ENCODE assay signal across 24 mouse cellular contexts in the genomic region with DNA sequence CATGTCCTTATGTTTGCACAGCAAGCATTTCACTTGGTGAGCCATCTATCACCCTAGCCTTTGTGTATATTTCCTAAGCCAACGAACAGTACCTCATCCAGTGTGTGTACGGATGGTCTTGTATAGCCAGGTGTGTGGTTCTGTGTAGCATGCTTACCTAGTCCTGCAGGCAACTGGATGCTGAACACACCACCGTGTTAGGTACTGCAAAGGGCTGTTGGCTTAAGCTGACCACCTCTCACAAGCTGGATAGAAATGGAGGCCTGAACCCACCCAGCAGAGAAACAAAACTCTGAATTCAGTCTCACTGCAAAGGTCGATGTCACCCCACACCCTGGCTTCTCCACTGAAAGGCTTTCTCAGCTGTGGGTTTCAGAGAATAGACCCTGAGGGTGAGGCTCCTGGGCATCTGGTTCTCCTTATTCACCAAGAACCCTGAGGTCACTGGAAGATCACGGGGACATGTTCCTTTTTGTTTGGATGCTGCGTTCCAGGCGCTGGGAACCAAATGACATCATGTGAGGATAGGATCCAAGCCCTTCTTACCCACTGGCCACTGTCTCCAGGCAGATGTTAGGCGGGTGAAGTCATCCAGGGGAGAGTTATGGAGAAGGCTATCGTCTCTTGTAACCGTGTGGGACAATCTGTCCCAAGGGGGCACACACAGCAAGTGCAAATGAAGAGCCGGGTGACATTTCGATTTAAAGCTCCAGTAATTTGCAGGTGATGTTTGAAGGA.
DNase-seq lines count a peak whose midpoint lies in the region; ATAC-seq and TF ChIP-seq lines count a peak whose summit lies in the region.
"Had no signal": no experiment of that assay in that cellular context is flagged by ENCODE, and none has a peak within 500 bp of the region (broad histone marks: within the 10 kb centered on the region; RNA-seq: fewer than 3 reads in every experiment).

No protein-coding gene starts in this region.

- WGBS in heart, embryonic 10.5 days = 77% methylated on average over 12 of the region's 12 CpGs
- WGBS in liver, postnatal 0 days (ENCODE audit: insufficient replicate concordance) = 78% methylated on average over 12 of the region's 12 CpGs

- H3K27ac ChIP-seq in heart, embryonic 10.5 days = no peak overlapping the region
- no peak overlapping the region for H3K27ac ChIP-seq in liver, postnatal 0 days (ENCODE audit: low read depth)
- H3K27ac ChIP-seq: embryonic facial prominence, embryonic 15.5 days; hindbrain, embryonic 15.5 days; kidney, postnatal 0 days; midbrain, embryonic 12.5 days; neural tube, embryonic 15.5 days had no signal

- peaks cover 4% of the 10 kb centered on the region; the same call in 1 of the 2 replicates for H3K9me3 ChIP-seq in heart, embryonic 10.5 days
- peaks cover 5% of the 10 kb centered on the region; the same call in 1 of the 2 replicates for H3K9me3 ChIP-seq in liver, postnatal 0 days (ENCODE audit: low read length)
- H3K9me3 ChIP-seq: embryonic facial prominence, embryonic 15.5 days; hindbrain, embryonic 15.5 days; neural tube, embryonic 15.5 days had no signal

- H3K36me3 ChIP-seq in heart, embryonic 10.5 days = peaks cover 2% of the 10 kb centered on the region; the same call in 1 of the 2 replicates
- H3K36me3 ChIP-seq in liver, postnatal 0 days (replicated peaks; ENCODE audit: insufficient read depth, low read length) = no peaks in the 10 kb centered on the region
- H3K36me3 ChIP-seq: embryonic facial prominence, embryonic 15.5 days; hindbrain, embryonic 15.5 days; midbrain, embryonic 12.5 days; neural tube, embryonic 15.5 days had no signal

- no peak for TF ChIP-seq CTCF in liver, postnatal 0 days (IDR thresholded peaks at IDR 0.05; ENCODE audit: low read depth)

- no peak overlapping the region for H3K9ac ChIP-seq in liver, postnatal 0 days (replicated peaks)
- H3K9ac ChIP-seq: embryonic facial prominence, embryonic 15.5 days; hindbrain, embryonic 15.5 days; lung, embryonic 14.5 days; midbrain, embryonic 12.5 days; neural tube, embryonic 15.5 days had no signal

- H3K27me3 ChIP-seq in heart, embryonic 10.5 days (ENCODE audit: insufficient read depth, poor library complexity, severe bottlenecking) = 0 out of 2 replicates have a peak, but pooled peaks cover 3% of the 10 kb centered on the region
- H3K27me3 ChIP-seq in liver, postnatal 0 days (ENCODE audit: insufficient read depth, low read length) = no peaks in the 10 kb centered on the region
- H3K27me3 ChIP-seq: embryonic facial prominence, embryonic 15.5 days; hindbrain, embryonic 15.5 days; midbrain, embryonic 12.5 days; neural tube, embryonic 15.5 days; Patski had no signal

- ATAC-seq in liver, postnatal 0 days = no peak
- ATAC-seq: forebrain, embryonic 14.5 days; Patski had no signal

- H3K4me2 ChIP-seq in liver, postnatal 0 days (ENCODE audit: low read depth, low read length) = no peak overlapping the region
- H3K4me2 ChIP-seq: embryonic facial prominence, embryonic 15.5 days; hindbrain, embryonic 15.5 days; liver, embryonic 11.5 days; lung, embryonic 14.5 days; midbrain, embryonic 12.5 days; neural tube, embryonic 15.5 days had no signal

- intact Hi-C loops in heart, postnatal 25 days (cut with DNase I) = no loop called here

- no peak overlapping the region for H3K4me3 ChIP-seq in heart, embryonic 10.5 days
- H3K4me3 ChIP-seq in liver, postnatal 0 days (ENCODE audit: low read depth, low read length) = no peak overlapping the region
- H3K4me3 ChIP-seq: embryonic facial prominence, embryonic 15.5 days; hindbrain, embryonic 15.5 days; midbrain, embryonic 12.5 days; neural tube, embryonic 15.5 days had no signal

- DNase-seq in heart, adult 18-20 months = peak; percentile 68 to 85
- DNase-seq in heart, embryonic 10.5 days (ENCODE audit: low spot score) = no peak
- peak; percentile 42 for DNase-seq in lung, postnatal 36 days
- DNase-seq in lung, adult 18-20 months = no peak
- peak; percentile 47 to 57 for DNase-seq in gastrocnemius, adult 8-10 months (ENCODE audit: low spot score in 2 of 2)
- DNase-seq in heart, postnatal 25 days (ENCODE audit: low spot score) = peak; percentile 69
- DNase-seq in layer of hippocampus, adult 9-11 months = no peak
- DNase-seq in liver, postnatal 0 days = no peak
- DNase-seq: adrenal gland, adult 8-10 months; cerebellum, adult 18-20 months; cerebellum, postnatal 36 days; kidney, adult 2 months; lung, embryonic 14.5 days; right cerebral cortex, adult 18-20 months; thymus, adult 18-20 months; thymus, postnatal 36 days had no signal

- TF ChIP-seq EP300 in liver, postnatal 0 days (IDR thresholded peaks at IDR 0.05; ENCODE audit: low read depth) = no peak

- peaks cover 19% of the 10 kb centered on the region for H3K4me1 ChIP-seq in heart, embryonic 10.5 days
- H3K4me1 ChIP-seq in liver, postnatal 0 days (ENCODE audit: insufficient read depth) = peaks cover 9% of the 10 kb centered on the region; the same call in 1 of the 2 replicates
- H3K4me1 ChIP-seq: neural tube, embryonic 15.5 days had no signal

Comparison
In these comparisons a context has a peak if more than half of its experiments do, and no peak if none do; other contexts are left out.
1. DNase-seq: peak in heart, adult 18-20 months (2 of 2), lung, postnatal 36 days (single experiment), gastrocnemius, adult 8-10 months (2 of 2) and heart, postnatal 25 days (single experiment); none in heart, embryonic 10.5 days (single experiment), lung, adult 18-20 months (0 of 2), layer of hippocampus, adult 9-11 months (single experiment) and liver, postnatal 0 days (single experiment).